8 mouse cellular contexts compared by ENCODE assay signal in the genomic region with DNA sequence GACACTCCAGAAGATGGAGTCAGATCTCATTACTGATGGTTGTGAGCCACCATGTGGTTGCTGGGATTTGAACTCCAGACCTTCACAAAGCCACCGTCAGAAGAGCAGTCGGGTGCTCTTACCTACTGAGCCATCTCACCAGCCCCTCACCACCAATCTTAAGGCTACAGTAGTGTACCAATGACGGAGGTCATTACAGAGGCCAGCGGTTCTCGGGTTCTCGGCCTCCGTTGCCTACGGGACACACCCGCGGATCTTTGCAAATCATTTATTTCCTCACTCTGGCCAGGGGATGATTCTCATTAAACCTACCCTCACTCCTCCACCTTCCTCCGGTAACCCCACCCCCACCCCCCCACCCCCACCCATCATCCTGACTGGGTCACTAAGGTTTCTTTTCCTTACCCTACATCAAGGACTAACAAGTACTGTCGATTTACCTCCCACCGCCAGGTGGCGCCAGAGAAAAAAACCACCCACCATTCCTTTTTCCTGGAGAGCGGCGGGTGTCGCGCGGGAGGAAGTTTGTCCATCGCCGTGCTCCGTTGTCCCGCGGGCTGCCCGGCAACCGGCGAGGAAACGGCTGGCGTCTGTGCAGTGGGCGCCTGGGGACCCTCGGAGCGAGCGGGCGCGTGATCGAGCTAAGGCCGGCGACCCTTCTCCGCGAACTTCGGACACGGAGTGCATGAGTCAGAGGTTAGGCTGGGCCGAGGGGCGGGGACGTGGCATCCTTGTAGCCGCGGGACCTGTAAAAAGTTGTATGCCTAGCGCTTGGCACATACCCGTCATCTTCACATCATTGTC. TPM values are rescaled to one million over a fixed set of nuclear protein-coding genes. Genes with fewer than 3 reads are reported as not detected.
DNase-seq lines count a peak whose midpoint lies in the region; ATAC-seq lines count a peak whose summit lies in the region.

Gene Tchp (plus strand): TSS at position 496 of the 804 bp plus-strand sequence.

- peak; percentile 97 for DNase-seq in R1 (ENCODE audit: low read depth, low spot score)
- DNase-seq in cerebellum, postnatal 25 days: peak; percentile 97 to 99
- DNase-seq in frontal cortex, postnatal 36 days (ENCODE audit: low spot score in 2 of 2): peak; percentile 94 to 95
- peak; percentile 82 for DNase-seq in left cerebral cortex, adult 11 months (ENCODE audit: low spot score)
- peak; percentile 95 to 97 for DNase-seq in lung, postnatal 4 days
- DNase-seq in retina, postnatal 7 days (ENCODE audit: low read depth, low spot score): peak; percentile 94
- peak; percentile 94 for DNase-seq in urinary bladder, adult 2 months (ENCODE audit: low spot score)

- H3K27ac ChIP-seq in hindbrain, embryonic 15.5 days (replicated peaks): no peak within 1 kb of the TSS

- H3K4me3 ChIP-seq in hindbrain, embryonic 15.5 days: peak within 1 kb of the TSS; percentile 61

- WGBS in hindbrain, embryonic 15.5 days: 6% methylated on average over 49 of the region's 49 CpGs

- peaks cover 18% of the 10 kb centered on the region for H3K36me3 ChIP-seq in hindbrain, embryonic 15.5 days

- H3K9me3 ChIP-seq in hindbrain, embryonic 15.5 days: no peaks in the 10 kb centered on the region

- H3K4me2 ChIP-seq in hindbrain, embryonic 15.5 days: peak within 1 kb of the TSS; percentile 73

- peak within 1 kb of the TSS; percentile 59 for H3K9ac ChIP-seq in hindbrain, embryonic 15.5 days

- peaks cover 8% of the 10 kb centered on the region for H3K4me1 ChIP-seq in hindbrain, embryonic 15.5 days (replicated peaks)

- peak; percentile 78 for ATAC-seq in hindbrain, embryonic 15.5 days (ENCODE audit: low FRiP score, low read depth)

- H3K27me3 ChIP-seq in hindbrain, embryonic 15.5 days: no peaks in the 10 kb centered on the region

RNA-seq across cellular contexts. Expression of gene Tchp, which starts in this region (rescaled TPM):
- 13.3 and 18.6 TPM in 2 replicates for polyA plus RNA-seq in hindbrain, embryonic 15.5 days (2015; fragmentation: Nextera tagmentation; extraction: Ambion mirVana)
- polyA plus RNA-seq in urinary bladder, adult 2 months (2012; rRNA removed): 24.0 and 24.4 TPM in 2 replicates
